Mouse (Mus musculus) naive thymus-derived CD4-positive, alpha-beta T cell, adult 2 months (primary cell): ENCODE results near the gene Vil1.
A peak's percentile ranks its signal among the peaks of the same experiment; 100 is the strongest.

Experiments used
- DNase-seq: peaks from one replicate; pipeline ENCODE4 v3.0.0-alpha.2; 2011; ENCODE audit warnings: low read depth

Vil1 gene

GRCm38 (mm10) chr1:74408589-74409504 lies at the start of gene Vil1:
TSS of gene Vil1 (plus strand) at chr1:74409376.
- no peak for DNase-seq

- DNase-seq = peak; percentile 23
Measured at GRCm38 (mm10) chr1:74359952-74360517, 49.1 kb upstream of the Vil1 start.

GRCm38 (mm10) chr1:74361812-74362211 lies 47.4 kb upstream of the Vil1 start, which contains the start of gene Catip:
TSS of gene Catip (plus strand) at chr1:74362108.
- DNase-seq = peak; percentile 83

DNA sequence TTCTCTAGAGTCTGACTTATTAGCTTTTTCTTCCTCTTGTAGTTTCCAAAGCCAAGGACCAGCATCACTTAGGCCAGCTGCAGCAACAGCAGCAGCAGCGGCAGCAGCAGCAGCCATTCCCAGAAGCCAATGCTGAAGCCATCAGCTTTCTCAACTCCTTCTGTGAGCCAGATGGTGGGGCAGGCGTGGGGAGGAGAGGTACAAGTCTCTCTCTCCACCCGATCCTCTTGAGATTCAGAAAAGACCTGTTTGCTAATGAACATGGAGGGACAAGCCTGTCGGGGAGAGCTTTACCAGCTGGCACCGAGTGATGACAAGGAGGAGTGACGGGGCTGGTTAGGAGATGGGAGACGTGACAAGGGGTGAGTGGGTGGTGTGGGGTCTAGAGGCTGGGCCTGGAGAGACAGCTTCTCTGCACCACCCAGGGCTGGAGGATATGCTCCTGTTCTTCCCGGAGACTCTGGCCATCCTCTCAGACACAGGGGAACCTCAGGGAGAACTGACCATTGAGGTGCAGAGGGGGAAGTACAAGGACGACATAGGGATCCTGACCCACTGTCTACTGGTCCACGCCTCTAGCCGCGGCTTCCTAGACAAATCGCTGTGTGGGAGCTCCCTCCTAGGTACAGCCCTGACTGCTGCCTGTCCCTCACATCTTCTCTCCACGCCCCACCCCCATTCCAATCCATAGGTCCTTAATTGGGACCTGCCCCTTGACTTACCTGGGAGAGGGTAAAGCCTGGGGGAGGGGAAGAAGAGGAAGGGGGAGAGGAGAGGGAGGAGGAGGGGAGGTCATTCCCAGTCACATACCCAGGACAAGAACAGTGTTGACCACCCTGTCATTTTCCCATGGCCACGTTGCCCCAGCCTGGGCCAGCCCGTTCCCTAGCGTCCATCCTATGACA lies 46.6 kb upstream of the Vil1 start:
- DNase-seq = no peak

GRCm38 (mm10) chr1:74363437-74363836 lies 45.7 kb upstream of the Vil1 start:
- no peak for DNase-seq

GRCm38 (mm10) chr1:74364270-74364669 lies 44.9 kb upstream of the Vil1 start:
- no peak for DNase-seq

DNA sequence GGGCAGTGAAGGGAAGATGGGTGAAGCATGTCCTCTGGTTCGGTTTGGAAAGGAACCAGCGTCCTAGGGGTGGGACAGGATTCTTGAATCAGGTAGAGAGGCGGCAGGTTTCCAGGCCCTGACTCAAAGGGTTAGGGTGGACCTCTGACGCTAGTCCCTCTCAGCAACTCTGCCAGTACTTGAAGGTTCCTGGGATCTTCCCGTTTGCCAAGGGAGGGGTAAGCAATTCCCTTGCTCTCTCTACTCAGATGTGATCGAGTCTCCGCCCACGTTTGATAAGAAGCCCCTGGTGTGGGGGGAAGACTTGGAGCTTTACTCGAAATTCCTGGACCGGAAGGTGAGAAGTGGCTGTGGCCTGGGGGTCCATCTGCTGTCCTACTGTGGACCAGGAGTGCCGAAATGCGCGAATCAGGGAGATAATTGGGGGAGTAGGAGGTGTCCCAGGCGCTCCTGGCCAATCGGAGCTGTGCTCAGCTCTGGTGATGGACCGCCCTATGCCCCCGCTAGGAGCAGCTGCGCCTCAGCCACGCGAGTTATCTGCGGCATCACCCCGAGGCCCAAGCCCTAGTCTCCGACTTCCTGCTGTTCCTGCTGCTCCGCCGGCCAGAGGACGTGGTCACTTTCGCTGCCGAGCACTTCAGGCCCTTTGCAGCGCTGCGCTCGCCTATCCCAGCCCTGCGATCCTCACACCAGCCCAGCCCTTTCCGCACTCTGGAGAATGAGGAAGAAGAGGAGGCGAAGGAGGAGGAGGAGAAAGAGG lies 41.1 kb upstream of the Vil1 start:
- no peak for DNase-seq

GRCm38 (mm10) chr1:74370040-74370439 lies 39.1 kb upstream of the Vil1 start:
- no peak for DNase-seq

GRCm38 (mm10) chr1:74373372-74373771 lies 35.8 kb upstream of the Vil1 start:
- DNase-seq = no peak

DNA sequence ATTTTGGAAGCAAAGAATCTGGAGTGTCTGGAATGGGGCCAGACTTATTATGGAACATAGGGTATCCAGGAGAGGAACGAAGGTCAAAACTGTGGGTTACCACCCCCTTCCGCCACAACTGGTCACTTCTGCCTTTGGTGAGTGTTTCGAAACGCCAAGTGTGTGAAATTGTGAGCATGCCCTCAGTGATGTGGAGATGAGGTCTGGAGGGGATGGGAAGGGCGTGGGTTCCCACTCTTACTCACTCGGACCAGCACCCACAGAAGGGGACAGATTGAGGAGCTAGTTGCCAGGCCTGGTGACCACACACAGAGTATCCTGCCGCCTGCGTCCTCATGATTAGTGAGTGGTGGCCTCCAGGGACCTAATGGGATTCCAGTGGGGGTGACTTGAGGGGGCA lies 34.2 kb upstream of the Vil1 start, which contains the start of gene Slc11a1:
Gene Slc11a1, plus strand, starts transcription at position 216 of the 400 bp plus-strand sequence.
- no peak for DNase-seq

DNA sequence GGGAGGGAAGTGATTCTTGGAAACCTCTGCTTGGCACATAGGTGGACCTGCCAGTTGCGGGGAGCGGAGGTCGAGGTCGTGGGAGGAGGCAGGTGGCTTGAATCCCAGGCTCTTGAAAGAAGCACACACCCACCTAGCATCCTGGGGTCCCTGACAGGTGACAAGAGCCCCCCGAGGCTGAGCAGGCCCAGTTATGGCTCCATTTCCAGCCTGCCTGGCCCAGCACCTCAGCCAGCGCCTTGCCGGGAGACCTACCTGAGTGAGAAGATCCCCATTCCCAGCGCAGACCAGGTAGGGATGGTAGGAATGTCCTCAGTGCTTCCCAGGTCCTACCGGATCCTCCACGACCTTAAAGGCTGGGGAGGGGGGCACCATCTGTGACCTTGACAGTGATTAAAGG lies 33.6 kb upstream of the Vil1 start:
- DNase-seq = no peak

GRCm38 (mm10) chr1:74376396-74376795 lies 32.8 kb upstream of the Vil1 start:
- no peak for DNase-seq

DNA sequence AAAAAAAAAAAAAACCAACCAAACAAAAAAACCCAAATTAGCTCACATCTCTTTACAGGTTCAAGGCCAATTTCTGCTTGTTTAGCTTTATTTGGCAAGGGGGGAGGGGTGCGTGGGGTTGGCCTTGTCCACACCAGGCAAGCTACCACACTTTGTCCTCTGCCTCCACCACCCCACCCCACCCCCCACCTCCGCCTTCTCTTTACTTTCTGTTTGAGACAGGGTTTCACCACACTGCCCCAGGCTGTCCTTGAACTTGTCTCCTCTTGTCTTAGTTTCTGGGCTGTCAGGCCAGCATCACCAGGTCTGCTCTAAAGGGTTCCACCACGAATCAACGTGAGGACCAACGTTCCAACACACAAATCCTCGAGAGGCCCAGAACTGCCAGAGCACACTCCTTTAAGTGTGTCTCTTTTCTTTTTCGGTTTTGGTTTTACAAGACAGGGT lies 30.1 kb upstream of the Vil1 start:
- DNase-seq = no peak

- no peak for DNase-seq
Measured at GRCm38 (mm10) chr1:74380484-74380883, 28.7 kb upstream of the Vil1 start.

- no peak for DNase-seq
Measured at GRCm38 (mm10) chr1:74381588-74382021, 27.6 kb upstream of the Vil1 start.

- no peak for DNase-seq
Measured at GRCm38 (mm10) chr1:74383385-74383784, 25.8 kb upstream of the Vil1 start.

GRCm38 (mm10) chr1:74384525-74384924 lies 24.7 kb upstream of the Vil1 start:
- no peak for DNase-seq

GRCm38 (mm10) chr1:74385064-74385463 lies 24.1 kb upstream of the Vil1 start:
- DNase-seq = no peak

- no peak for DNase-seq
Measured at GRCm38 (mm10) chr1:74385531-74385930, 23.6 kb upstream of the Vil1 start.

GRCm38 (mm10) chr1:74386363-74386713 lies 22.8 kb upstream of the Vil1 start:
- DNase-seq = no peak

GRCm38 (mm10) chr1:74386714-74387385 lies 22.3 kb upstream of the Vil1 start:
- DNase-seq = peak; percentile 95
